Mouse (Mus musculus): ENCODE measurements around the gene Etl4.

DNA sequence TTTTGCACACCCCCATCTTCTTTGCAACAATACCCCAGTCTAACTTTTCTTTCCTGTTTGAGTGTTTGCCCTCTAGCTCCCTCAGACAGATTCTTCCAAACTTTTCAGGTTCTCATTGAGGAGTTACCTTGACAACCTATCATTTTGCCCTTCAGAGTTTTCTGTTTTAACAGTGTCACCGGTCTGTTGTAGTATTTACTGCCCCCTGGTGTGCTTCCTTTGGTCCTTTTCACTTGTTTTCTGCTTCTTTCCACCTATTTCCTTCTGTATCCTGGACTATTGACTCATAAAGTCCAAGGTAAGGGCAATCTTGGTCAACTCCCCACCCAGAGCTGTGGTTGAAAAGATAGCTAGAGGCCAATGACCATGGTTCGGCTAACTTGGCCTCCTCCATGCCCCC, 569.6 kb downstream of the Etl4 start:
- no peak for TF ChIP-seq CTCF (IDR thresholded peaks at IDR 0.05; ENCODE audit: insufficient read depth, low read length)
- TF ChIP-seq POLR2A (IDR thresholded peaks at IDR 0.05; ENCODE audit: borderline replicate concordance, extremely low read depth, low read depth, low read length), result no peak

Data from lung, adult 2 months (tissue).